ENCODE assay signal across 8 mouse cellular contexts in genomic region chrX:166661043-166661718, GRCm38 (mm10).
DNase-seq lines count a peak whose midpoint lies in the region; ATAC-seq and TF ChIP-seq lines count a peak whose summit lies in the region.

No protein-coding gene starts in this region.

- H3K9ac ChIP-seq in forebrain, embryonic 14.5 days (ENCODE audit: low read length) = peak overlapping the region; percentile 43; the same call in 1 of the 2 replicates
- H3K9ac ChIP-seq in liver, embryonic 16.5 days (ENCODE audit: low read depth, low read length) = peak overlapping the region; percentile 8; the same call in 1 of the 2 replicates

- no peak for TF ChIP-seq POLR2A in bone marrow macrophage, adult 2 months (IDR thresholded peaks at IDR 0.05; ENCODE audit: borderline replicate concordance, low read depth, low read length)
- TF ChIP-seq POLR2A in testis, adult 2 months (IDR thresholded peaks at IDR 0.05; ENCODE audit: control insufficient read depth, low read depth, low read length) = no peak

- WGBS in forebrain, embryonic 14.5 days = 30% methylated on average over 16 of the region's 16 CpGs
- 18% methylated on average over 16 of the region's 16 CpGs for WGBS in liver, embryonic 16.5 days (ENCODE audit: insufficient replicate concordance)

- intact Hi-C loops in heart, postnatal 10 days (cut with DNase I) = loop anchor here (1.0 to 10.0 kb wide), 7 partner anchors 144 to 572 kb away; no protein-coding TSS in a partner anchor

- no peaks in the 10 kb centered on the region for H3K36me3 ChIP-seq in forebrain, embryonic 14.5 days (ENCODE audit: control insufficient read depth, insufficient read depth, low read length)
- H3K36me3 ChIP-seq in liver, embryonic 16.5 days (ENCODE audit: control insufficient read depth, insufficient read depth) = no peaks in the 10 kb centered on the region
- H3K36me3 ChIP-seq in testis, adult 2 months (ENCODE audit: control insufficient read depth, insufficient read depth, low read length) = no peaks in the 10 kb centered on the region

- ATAC-seq in forebrain, embryonic 14.5 days = peak; percentile 85
- 0 out of 2 replicates have a peak, but pooled peaks have one; percentile 21 for ATAC-seq in liver, embryonic 16.5 days (ENCODE audit: low read depth)

- H3K27me3 ChIP-seq in forebrain, embryonic 14.5 days (replicated peaks; ENCODE audit: control insufficient read depth, insufficient read depth, low read length) = no peaks in the 10 kb centered on the region
- no peaks in the 10 kb centered on the region; the same call in 1 of the 2 replicates for H3K27me3 ChIP-seq in liver, embryonic 16.5 days (ENCODE audit: control insufficient read depth, insufficient read depth, low read depth, low read length)
- H3K27me3 ChIP-seq in testis, adult 2 months (ENCODE audit: control insufficient read depth, insufficient read depth, low read length) = no peaks in the 10 kb centered on the region

- H3K27ac ChIP-seq in bone marrow macrophage, adult 2 months (ENCODE audit: insufficient read depth, low read depth, low read length) = peak overlapping the region; percentile 72
- peak overlapping the region; percentile 88 for H3K27ac ChIP-seq in forebrain, embryonic 14.5 days (ENCODE audit: low read depth, low read length)
- no peak overlapping the region; the same call in 1 of the 2 replicates for H3K27ac ChIP-seq in liver, embryonic 16.5 days (ENCODE audit: low read length)
- H3K27ac ChIP-seq in testis, adult 2 months (ENCODE audit: control insufficient read depth, insufficient read depth, low read depth, low read length) = peak overlapping the region; percentile 57

- peak; percentile 77 for DNase-seq in CD4-positive helper T cell, adult 2 months (ENCODE audit: low read depth, low spot score)
- DNase-seq in forebrain, embryonic 14.5 days (ENCODE audit: low spot score) = peak; percentile 91
- DNase-seq in heart, postnatal 10 days = peak; percentile 66 to 82
- peak; percentile 53 to 77 for DNase-seq in kidney, postnatal 4 days
- peak; percentile 71 for DNase-seq in neural tube, embryonic 10.5 days (ENCODE audit: extremely low spot score, low spot score)

- peak overlapping the region; percentile 35 for H3K4me3 ChIP-seq in bone marrow macrophage, adult 2 months (ENCODE audit: insufficient read depth, low read length)
- no peak overlapping the region for H3K4me3 ChIP-seq in forebrain, embryonic 14.5 days (ENCODE audit: low read depth, low read length)
- peak overlapping the region; percentile 38 for H3K4me3 ChIP-seq in liver, embryonic 16.5 days (ENCODE audit: low read depth, low read length)
- H3K4me3 ChIP-seq in testis, adult 2 months (ENCODE audit: control insufficient read depth, low read depth, low read length) = no peak overlapping the region

- H3K4me1 ChIP-seq in bone marrow macrophage, adult 2 months (ENCODE audit: control insufficient read depth, insufficient read depth, low read length) = peaks cover 13% of the 10 kb centered on the region
- H3K4me1 ChIP-seq in forebrain, embryonic 14.5 days (ENCODE audit: control insufficient read depth, insufficient read depth, low read length) = no peaks in the 10 kb centered on the region
- H3K4me1 ChIP-seq in liver, embryonic 16.5 days (ENCODE audit: control insufficient read depth, low read depth, low read length) = no peaks in the 10 kb centered on the region
- peaks cover 7% of the 10 kb centered on the region for H3K4me1 ChIP-seq in testis, adult 2 months (ENCODE audit: control insufficient read depth, insufficient read depth, low read length)

- peak; percentile 24; the same call in 1 of the 2 replicates for TF ChIP-seq CTCF in bone marrow macrophage, adult 2 months (IDR thresholded peaks at IDR 0.05; ENCODE audit: low read depth, low read length)
- TF ChIP-seq CTCF in testis, adult 2 months (IDR thresholded peaks at IDR 0.05; ENCODE audit: control insufficient read depth, insufficient read depth, insufficient replicate concordance, low read depth, low read length) = peak; percentile 22; the same call in 1 of the 2 replicates

- H3K9me3 ChIP-seq in forebrain, embryonic 14.5 days (replicated peaks; ENCODE audit: control insufficient read depth, low read length) = no peaks in the 10 kb centered on the region
- no peaks in the 10 kb centered on the region for H3K9me3 ChIP-seq in liver, embryonic 16.5 days (replicated peaks; ENCODE audit: control insufficient read depth, low read length)

- peak overlapping the region; percentile 37 for H3K4me2 ChIP-seq in forebrain, embryonic 14.5 days (ENCODE audit: low read length)
- H3K4me2 ChIP-seq in liver, embryonic 16.5 days (ENCODE audit: low read depth, low read length) = peak overlapping the region; percentile 51

Comparison
In these comparisons a context has a peak if more than half of its experiments do, and no peak if none do; other contexts are left out.
1. H3K4me3 ChIP-seq: peak in bone marrow macrophage, adult 2 months (single experiment) and liver, embryonic 16.5 days (single experiment); none in forebrain, embryonic 14.5 days (single experiment) and testis, adult 2 months (single experiment).
2. Peak in every context shown above with its lines, with median percentiles within 50 percentile points of each other: DNase-seq.